Mouse (Mus musculus): ENCODE data around the gene Phkg1. TPM values are rescaled to one million over a fixed set of nuclear protein-coding genes. Genes with fewer than 3 reads are reported as not detected.
A peak's percentile ranks its signal among the peaks of the same experiment; 100 is the strongest.
"Not testable (repeated sequence)": the region's sequence is repeated elsewhere in the genome, so short reads cannot be mapped to it uniquely, and the experiment has no call there.

The Phkg1 gene
- polyA plus RNA-seq, 1 experiment from 2014 or later, result not detected

DNA sequence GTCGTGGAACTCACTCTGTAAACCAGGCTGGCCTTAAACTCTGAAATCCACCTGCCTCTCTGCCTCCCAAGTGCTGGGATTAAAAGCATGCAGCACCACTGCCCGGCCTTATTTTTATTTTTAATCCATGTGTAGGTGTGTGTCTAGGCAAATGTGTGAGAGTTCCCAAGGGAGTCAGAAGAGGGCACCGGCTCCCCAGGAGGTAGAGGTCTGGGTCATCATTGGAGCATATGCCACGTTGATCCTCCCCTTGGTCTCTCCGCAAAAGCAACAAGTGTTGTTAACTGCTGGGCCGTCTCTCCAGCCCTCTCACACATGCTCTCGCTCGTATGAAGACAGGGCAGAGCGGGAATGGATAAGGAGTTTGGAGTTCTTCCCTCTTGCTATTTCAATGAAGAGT, 20.4 kb upstream of the Phkg1 start:
- WGBS (ENCODE audit: missing documents), result 86% methylated on average over 9 of the region's 9 CpGs
- no peak overlapping the region for H3K27ac ChIP-seq

GRCm38 (mm10) chr5:129918065-129918651, 19.8 kb upstream of the Phkg1 start:
- 95% methylated on average over 24 of the region's 24 CpGs for WGBS (ENCODE audit: missing documents)
- Histone ChIP-seq H3K36me3 (ENCODE audit: inconsistent target) (no peaks in the 10 kb centered on the region), H3K27ac (no peak overlapping the region), H3K4me3 (ENCODE audit: inconsistent target) (no peak overlapping the region), H3K79me2 (ENCODE audit: inconsistent target) (no peaks in the 10 kb centered on the region)

More for the DNA sequence above, 20.4 kb upstream of the Phkg1 start:
- no peak overlapping the region for H3K4me3 ChIP-seq (ENCODE audit: inconsistent target)
- H3K79me2 ChIP-seq (ENCODE audit: inconsistent target), result no peaks in the 10 kb centered on the region
- H3K36me3 ChIP-seq (ENCODE audit: inconsistent target), result no peaks in the 10 kb centered on the region

GRCm38 (mm10) chr5:129915491-129915890, 17.1 kb upstream of the Phkg1 start:
- not testable (repeated sequence) for H3K4me3 ChIP-seq (ENCODE audit: inconsistent target); H3K79me2 ChIP-seq (ENCODE audit: inconsistent target)
- 78% methylated on average over 11 of the region's 11 CpGs for WGBS (ENCODE audit: missing documents)

GRCm38 (mm10) chr5:129914024-129914423, 15.7 kb upstream of the Phkg1 start:
- no peak overlapping the region for H3K4me3 ChIP-seq (ENCODE audit: inconsistent target)
- 66% methylated on average over 2 of the region's 2 CpGs for WGBS (ENCODE audit: missing documents)
- H3K27ac ChIP-seq, result no peak overlapping the region
- H3K36me3 ChIP-seq (ENCODE audit: inconsistent target), result no peaks in the 10 kb centered on the region
- H3K79me2 ChIP-seq (ENCODE audit: inconsistent target), result no peaks in the 10 kb centered on the region

More at GRCm38 (mm10) chr5:129915491-129915890, 17.1 kb upstream of the Phkg1 start:
- not testable (repeated sequence) for H3K36me3 ChIP-seq (ENCODE audit: inconsistent target); H3K27ac ChIP-seq

GRCm38 (mm10) chr5:129909591-129909990, 11.2 kb upstream of the Phkg1 start:
- Histone ChIP-seq H3K4me3 (ENCODE audit: inconsistent target) (no peak overlapping the region), H3K79me2 (ENCODE audit: inconsistent target) (no peaks in the 10 kb centered on the region)
- WGBS (ENCODE audit: missing documents), result 72% methylated on average over 7 of the region's 7 CpGs

GRCm38 (mm10) chr5:129909147-129909546, 10.8 kb upstream of the Phkg1 start:
- 67% methylated on average over 9 of the region's 9 CpGs for WGBS (ENCODE audit: missing documents)
- no peak overlapping the region for H3K27ac ChIP-seq
- H3K36me3 ChIP-seq (ENCODE audit: inconsistent target), result no peaks in the 10 kb centered on the region

More at GRCm38 (mm10) chr5:129909591-129909990, 11.2 kb upstream of the Phkg1 start:
- Histone ChIP-seq H3K36me3 (ENCODE audit: inconsistent target) (no peaks in the 10 kb centered on the region), H3K27ac (no peak overlapping the region)

GRCm38 (mm10) chr5:129908242-129908965, 10.1 kb upstream of the Phkg1 start, which contains the start of gene Nupr1l:
TSS of gene Nupr1l (plus strand) at chr5:129908540.
- WGBS (ENCODE audit: missing documents), result 1% methylated on average over 63 of the region's 63 CpGs
- H3K36me3 ChIP-seq (ENCODE audit: inconsistent target), result no peaks in the 10 kb centered on the region
- H3K79me2 ChIP-seq (ENCODE audit: inconsistent target), result no peaks in the 10 kb centered on the region
- no peak within 1 kb of the TSS for H3K27ac ChIP-seq
- peak within 1 kb of the TSS; percentile 33 for H3K4me3 ChIP-seq (ENCODE audit: inconsistent target)

More at GRCm38 (mm10) chr5:129909147-129909546, 10.8 kb upstream of the Phkg1 start:
- Histone ChIP-seq H3K4me3 (ENCODE audit: inconsistent target) (peak overlapping the region; percentile 26), H3K79me2 (ENCODE audit: inconsistent target) (no peaks in the 10 kb centered on the region)

GRCm38 (mm10) chr5:129907775-129908174, 9.4 kb upstream of the Phkg1 start:
- Histone ChIP-seq H3K27ac (no peak overlapping the region), H3K4me3 (ENCODE audit: inconsistent target) (peak overlapping the region; percentile 33), H3K36me3 (ENCODE audit: inconsistent target) (no peaks in the 10 kb centered on the region), H3K79me2 (ENCODE audit: inconsistent target) (no peaks in the 10 kb centered on the region)
- WGBS (ENCODE audit: missing documents), result 5% methylated on average over 4 of the region's 4 CpGs

DNA sequence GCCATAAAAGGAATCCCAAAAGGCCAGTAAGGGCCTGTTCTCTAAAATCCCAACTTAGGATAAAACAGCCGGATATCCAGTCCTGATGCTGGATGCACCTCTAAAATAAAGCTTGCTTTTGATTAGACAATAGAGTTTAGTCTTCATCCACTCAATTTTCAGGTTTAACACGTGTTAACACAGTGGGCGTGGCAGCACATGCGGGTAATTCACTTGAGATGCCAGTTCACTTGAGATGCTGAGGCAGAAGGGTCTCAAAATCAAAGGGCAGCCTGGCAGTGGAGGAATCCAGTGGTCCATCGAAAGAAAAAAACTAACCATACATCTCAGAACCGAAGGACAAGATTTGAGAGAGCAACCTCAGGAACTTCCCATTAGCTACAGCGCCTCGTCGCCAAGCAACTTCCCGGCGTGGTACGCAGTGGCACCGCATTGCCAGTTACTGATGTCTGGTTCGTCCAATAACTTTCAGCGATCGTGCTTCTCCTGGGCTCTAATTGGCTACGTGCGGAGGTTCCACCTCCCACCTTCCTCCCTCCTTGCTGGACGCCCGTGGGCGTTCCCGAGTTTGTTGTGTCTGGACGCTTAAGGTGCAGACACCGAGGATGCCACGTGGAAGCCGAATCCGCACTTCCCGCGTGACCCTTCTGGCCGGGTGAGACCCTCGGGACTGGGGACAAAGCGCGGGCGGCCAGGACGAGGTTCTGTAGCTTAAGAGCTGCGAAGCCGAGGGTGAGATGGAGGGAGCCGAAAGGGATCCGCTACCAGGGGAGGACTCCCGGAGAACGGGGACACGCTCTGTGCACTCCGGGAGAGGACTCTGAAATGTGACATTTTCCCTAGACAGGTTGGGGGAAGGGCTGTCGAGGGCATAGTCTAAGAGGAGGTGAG, 2.9 kb downstream of the Phkg1 start, which contains the start of gene Zbed5:
Gene Zbed5 (plus strand): TSS at position 526 of the 891 bp plus-strand sequence.
- 2% methylated on average over 44 of the region's 44 CpGs for WGBS (ENCODE audit: missing documents)
- H3K79me2 ChIP-seq (ENCODE audit: inconsistent target), result no peaks in the 10 kb centered on the region

DNA sequence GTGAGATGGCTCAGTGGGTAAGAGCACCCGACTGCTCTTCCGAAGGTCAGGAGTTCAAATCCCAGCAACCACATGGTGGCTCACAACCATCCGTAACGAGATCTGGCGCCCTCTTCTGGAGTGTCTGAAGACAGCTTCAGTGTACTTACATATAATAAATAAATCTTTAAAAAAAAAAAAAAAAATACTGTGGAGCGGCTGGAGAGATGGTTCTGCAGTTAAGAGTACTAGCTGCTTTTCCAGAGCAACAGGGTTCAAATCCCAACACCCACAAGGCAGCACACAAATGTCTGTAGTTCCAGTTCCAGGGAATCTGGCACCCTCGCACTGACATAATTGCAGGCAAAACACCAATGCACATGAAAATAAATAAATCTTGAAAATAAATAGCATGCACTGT, 8.0 kb downstream of the Phkg1 start:
- H3K36me3 ChIP-seq (ENCODE audit: inconsistent target), result not testable (repeated sequence)
- peaks cover 16% of the 10 kb centered on the region for H3K79me2 ChIP-seq (ENCODE audit: inconsistent target)
- 86% methylated on average over 3 of the region's 7 CpGs for WGBS (ENCODE audit: missing documents)

More for the DNA sequence above, 2.9 kb downstream of the Phkg1 start, which contains the start of gene Zbed5:
- no peaks in the 10 kb centered on the region for H3K36me3 ChIP-seq (ENCODE audit: inconsistent target)
- H3K4me3 ChIP-seq (ENCODE audit: inconsistent target), result peak within 1 kb of the TSS; percentile 58
- no peak within 1 kb of the TSS for H3K27ac ChIP-seq

GRCm38 (mm10) chr5:129886911-129887636, 11.3 kb downstream of the Phkg1 start, which contains the start of gene Chchd2:
TSS of gene Chchd2 (minus strand) at chr5:129887470.
- 1% methylated on average over 46 of the region's 46 CpGs for WGBS (ENCODE audit: missing documents)
- Histone ChIP-seq H3K36me3 (ENCODE audit: inconsistent target) (peaks cover 9% of the 10 kb centered on the region), H3K27ac (peak within 1 kb of the TSS; percentile 54), H3K4me3 (ENCODE audit: inconsistent target) (peak within 1 kb of the TSS; percentile 92), H3K79me2 (ENCODE audit: inconsistent target) (peaks cover 40% of the 10 kb centered on the region)

More for the DNA sequence above, 8.0 kb downstream of the Phkg1 start:
- H3K27ac ChIP-seq; H3K4me3 ChIP-seq (ENCODE audit: inconsistent target): not testable (repeated sequence)

GRCm38 (mm10) chr5:129886271-129886670, 12.1 kb downstream of the Phkg1 start:
- peaks cover 16% of the 10 kb centered on the region for H3K36me3 ChIP-seq (ENCODE audit: inconsistent target)
- peak overlapping the region; percentile 54; the same call in 1 of the 2 replicates for H3K27ac ChIP-seq
- WGBS (ENCODE audit: missing documents), result 34% methylated on average over 10 of the region's 10 CpGs
- peak overlapping the region; percentile 92 for H3K4me3 ChIP-seq (ENCODE audit: inconsistent target)
- H3K79me2 ChIP-seq (ENCODE audit: inconsistent target), result peaks cover 40% of the 10 kb centered on the region

DNA sequence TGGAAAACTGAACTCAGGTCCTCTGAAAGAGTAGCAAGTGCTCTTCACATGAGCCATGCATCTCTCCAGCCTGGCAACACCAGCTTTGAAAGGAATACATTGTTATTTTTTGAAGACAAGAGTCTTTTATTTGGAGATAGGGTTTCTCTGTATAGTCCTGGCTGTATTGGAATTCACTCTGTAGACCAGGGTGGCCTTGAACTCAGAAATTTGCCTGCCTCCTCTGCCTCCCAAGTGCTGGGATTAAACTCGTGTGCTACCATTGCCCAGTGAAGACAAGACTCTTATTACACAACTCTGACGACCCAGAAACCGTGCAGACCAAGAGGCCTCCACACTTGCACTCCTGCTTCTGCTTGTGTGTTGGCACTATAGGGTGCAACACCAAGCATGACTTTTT, 18.5 kb downstream of the Phkg1 start:
- Histone ChIP-seq H3K4me3 (ENCODE audit: inconsistent target) (no peak overlapping the region), H3K79me2 (ENCODE audit: inconsistent target) (peaks cover 19% of the 10 kb centered on the region), H3K27ac (no peak overlapping the region), H3K36me3 (ENCODE audit: inconsistent target) (peaks cover 26% of the 10 kb centered on the region)
- WGBS (ENCODE audit: missing documents), result 75% methylated on average over 3 of the region's 3 CpGs

GRCm38 (mm10) chr5:129878946-129879345, 19.4 kb downstream of the Phkg1 start:
- WGBS (ENCODE audit: missing documents), result 88% methylated on average over 2 of the region's 2 CpGs
- no peak overlapping the region for H3K4me3 ChIP-seq (ENCODE audit: inconsistent target)
- peaks cover 26% of the 10 kb centered on the region for H3K36me3 ChIP-seq (ENCODE audit: inconsistent target)
- no peak overlapping the region for H3K27ac ChIP-seq
- peaks cover 11% of the 10 kb centered on the region; the same call in 1 of the 2 replicates for H3K79me2 ChIP-seq (ENCODE audit: inconsistent target)
